Mouse (Mus musculus) liver, embryonic 13.5 days (tissue): Measurements from ENCODE around the gene Sdf4. TPM values are rescaled to one million over a fixed set of nuclear protein-coding genes. Genes with fewer than 3 reads are reported as not detected.
A peak's percentile ranks its signal among the peaks of the same experiment; 100 is the strongest.

Experiments
- ATAC-seq: fragments of 200-750 bp; cut with Nextera tagmentation; 2 replicates; pipeline ENCODE4 v1.8.0; 2017; ENCODE audit warnings: low read depth, mild to moderate bottlenecking, moderate number of reproducible peaks, moderate library complexity
- DNase-seq: peaks from one replicate; pipeline ENCODE4 v3.0.0; 2022
- H3K27ac ChIP-seq: fragments of 300-500 bp; sonication (generic); 2 replicates; pipeline ENCODE4 v1.5.1; 2015; ENCODE audit warnings: moderate library complexity, mild to moderate bottlenecking, inconsistent platforms
- H3K27me3 ChIP-seq: fragments of 300-500 bp; sonication (generic); 2 replicates; pipeline ENCODE4 v1.6.1; 2015; ENCODE audit warnings: mild to moderate bottlenecking, inconsistent platforms
- H3K36me3 ChIP-seq: fragments of 300-500 bp; sonication (generic); 2 replicates; pipeline ENCODE4 v1.6.1; 2015; ENCODE audit warnings: mild to moderate bottlenecking, inconsistent platforms
- H3K4me1 ChIP-seq: fragments of 300-500 bp; sonication (generic); replicated peaks from 2 replicates; pipeline ENCODE4 v1.6.1; 2015; ENCODE audit warnings: inconsistent platforms
- H3K4me2 ChIP-seq: fragments of 300-500 bp; sonication (generic); 2 replicates; pipeline ENCODE4 v1.6.1; 2015; ENCODE audit warnings: inconsistent platforms, mild to moderate bottlenecking, moderate library complexity
- H3K4me3 ChIP-seq: fragments of 300-500 bp; sonication (generic); replicated peaks from 2 replicates; pipeline ENCODE4 v1.5.1; 2015; ENCODE audit warnings: mild to moderate bottlenecking, inconsistent platforms
- H3K9ac ChIP-seq: fragments of 300-500 bp; sonication (generic); 2 replicates; pipeline ENCODE4 v1.6.1; 2015; ENCODE audit warnings: mild to moderate bottlenecking, inconsistent platforms
- H3K9me3 ChIP-seq: fragments of 300-500 bp; sonication (generic); replicated peaks from 2 replicates; pipeline ENCODE4 v1.6.1; 2016; ENCODE audit warnings: inconsistent platforms
- WGBS: fragments of 180-500 bp; shearing (Covaris S2); methylation state at CpG from one replicate; pipeline ENCODE4 v1.1.7; 2015; ENCODE audit not compliant: insufficient replicate concordance; 5-methylcytosine and 5-hydroxymethylcytosine counted together
- microRNA counts: library from miRNA; unstranded; fragments of <30 nt; microRNA quantifications from one replicate; lab custom pipeline; 2016
- microRNA-seq: library from miRNA; unstranded; fragments of <30 nt; microRNA quantifications from one replicate; pipeline ENCODE4, GENCODE M21; 2016
- polyA plus RNA-seq: library from polyadenylated mRNA; unstranded; fragments of >200 nt; fragmentation: Nextera tagmentation; extraction: Ambion mirVana; gene quantifications from 2 replicates; pipeline ENCODE4 v1.2.1, GENCODE M21; 2015

Sdf4 gene
- polyA plus RNA-seq, 1 experiment from 2014 or later: 88.2 TPM

GRCm38 (mm10) chr4:156055173-156055572 is 62.5 kb downstream of the Sdf4 start:
- WGBS: 60% methylated on average over 5 of the region's 5 CpGs
- ATAC-seq (no peak), DNase-seq (no peak)
- H3K4me2 ChIP-seq: no peak overlapping the region
- peaks cover 4% of the 10 kb centered on the region for H3K4me1 ChIP-seq
- H3K9me3 ChIP-seq: no peaks in the 10 kb centered on the region
- H3K27me3 ChIP-seq: no peaks in the 10 kb centered on the region; the same call in 1 of the 2 replicates
- H3K4me3 ChIP-seq: no peak overlapping the region
- no peaks in the 10 kb centered on the region for H3K36me3 ChIP-seq
- H3K9ac ChIP-seq: no peak overlapping the region
- H3K27ac ChIP-seq: no peak overlapping the region

- Histone ChIP-seq H3K9ac (no peak overlapping the region), H3K4me1 (peaks cover 4% of the 10 kb centered on the region), H3K4me2 (no peak overlapping the region), H3K36me3 (no peaks in the 10 kb centered on the region), H3K27me3 (no peaks in the 10 kb centered on the region; the same call in 1 of the 2 replicates), H3K4me3 (no peak overlapping the region), H3K9me3 (no peaks in the 10 kb centered on the region), H3K27ac (no peak overlapping the region)
- 56% methylated on average over 10 of the region's 10 CpGs for WGBS
- ATAC-seq: no peak
- DNase-seq: no peak
Observed at GRCm38 (mm10) chr4:156057702-156058101, 65.0 kb downstream of the Sdf4 start.

GRCm38 (mm10) chr4:156058826-156059225 is 66.2 kb downstream of the Sdf4 start:
- no peaks in the 10 kb centered on the region for H3K9me3 ChIP-seq
- H3K36me3 ChIP-seq: no peaks in the 10 kb centered on the region
- no peak overlapping the region for H3K4me3 ChIP-seq
- no peak overlapping the region for H3K27ac ChIP-seq
- WGBS: 56% methylated on average over 9 of the region's 9 CpGs
- H3K9ac ChIP-seq: no peak overlapping the region
- DNase-seq: no peak
- ATAC-seq: no peak
- no peaks in the 10 kb centered on the region; the same call in 1 of the 2 replicates for H3K27me3 ChIP-seq
- H3K4me1 ChIP-seq: peaks cover 4% of the 10 kb centered on the region
- no peak overlapping the region for H3K4me2 ChIP-seq

GRCm38 (mm10) chr4:156059261-156059660 is 66.6 kb downstream of the Sdf4 start, which contains the start of gene Ttll10:
Ttll10 (minus strand) TSS chr4:156059414.
- WGBS: 41% methylated on average over 5 of the region's 5 CpGs
- H3K9me3 ChIP-seq: no peaks in the 10 kb centered on the region
- H3K4me1 ChIP-seq: peaks cover 4% of the 10 kb centered on the region
- no peak within 1 kb of the TSS for H3K27ac ChIP-seq
- no peaks in the 10 kb centered on the region; the same call in 1 of the 2 replicates for H3K27me3 ChIP-seq
- H3K4me2 ChIP-seq: no peak within 1 kb of the TSS
- no peaks in the 10 kb centered on the region for H3K36me3 ChIP-seq
- 0 out of 2 replicates have a peak, but pooled peaks have one; percentile 15 for ATAC-seq
- H3K9ac ChIP-seq: no peak within 1 kb of the TSS
- no peak within 1 kb of the TSS for H3K4me3 ChIP-seq
- DNase-seq: no peak

GRCm38 (mm10) chr4:156059713-156060112 is 67.0 kb downstream of the Sdf4 start:
- H3K9me3 ChIP-seq: no peaks in the 10 kb centered on the region
- H3K36me3 ChIP-seq: no peaks in the 10 kb centered on the region
- no peak overlapping the region for H3K9ac ChIP-seq
- no peaks in the 10 kb centered on the region; the same call in 1 of the 2 replicates for H3K27me3 ChIP-seq
- DNase-seq (no peak), ATAC-seq (peak; percentile 46; the same call in 1 of the 2 replicates)
- no peak overlapping the region for H3K27ac ChIP-seq
- H3K4me3 ChIP-seq: no peak overlapping the region
- no peak overlapping the region for H3K4me2 ChIP-seq
- 39% methylated on average over 10 of the region's 10 CpGs for WGBS
- H3K4me1 ChIP-seq: peaks cover 4% of the 10 kb centered on the region; the same call in 1 of the 2 replicates

MicroRNAs within 50 kb of the gene (microRNA counts, 519-probe panel; counts per million panel counts)
- 114 counts per million for microRNA mmu-miR-200a (lab: Ali Mortazavi, UCI)
- 3,823 counts per million, percentile 29 among the panel's probes with 10 or more counts for microRNA mmu-miR-200b (lab: Ali Mortazavi, UCI)
- microRNA mmu-miR-429 (lab: Ali Mortazavi, UCI): 3,073 counts per million, percentile 16 among the panel's probes with 10 or more counts

Small RNA genes lying within 50 kb of the gene (microRNA-seq; reads per million reads assigned to microRNA genes)
- gene Mir200a: 108 reads per million, percentile 51 among the genes with 10 or more reads in this experiment
- 555 reads per million, percentile 70 among the genes with 10 or more reads in this experiment for gene Mir200b
- gene Mir429: 1,878 reads per million, percentile 81 among the genes with 10 or more reads in this experiment

Other genes with a start within 250 kb of the Sdf4 start
- gene Atad3a, start 231.8 kb upstream of the Sdf4 start, polyA plus RNA-seq: 73.2 and 75.6 TPM in 2 replicates
- 0.43 and 0.45 TPM in 2 replicates for gene Vwa1, start 218.2 kb upstream of the Sdf4 start, polyA plus RNA-seq
- gene Tmem88b, start 207.0 kb upstream of the Sdf4 start, polyA plus RNA-seq: 0.08 and 0.14 TPM in 2 replicates
- gene Ankrd65, start 202.4 kb upstream of the Sdf4 start, polyA plus RNA-seq: not detected in 2 replicates
- 225 and 227 TPM in 2 replicates for gene Mrpl20, start 190.0 kb upstream of the Sdf4 start, polyA plus RNA-seq
- gene Ccnl2, start 180.4 kb upstream of the Sdf4 start, polyA plus RNA-seq: 62.9 and 68.8 TPM in 2 replicates
- gene Aurkaip1, start 161.6 kb upstream of the Sdf4 start, polyA plus RNA-seq: 147 and 148 TPM in 2 replicates
- gene Mxra8, start 153.2 kb upstream of the Sdf4 start, polyA plus RNA-seq: 5.6 and 6.8 TPM in 2 replicates
- gene Dvl1, start 145.5 kb upstream of the Sdf4 start, polyA plus RNA-seq: 1.8 and 2.4 TPM in 2 replicates
- gene Tas1r3, start 129.5 kb upstream of the Sdf4 start, polyA plus RNA-seq: 0.05 and 0.09 TPM in 2 replicates
- 8.4 and 10.2 TPM in 2 replicates for gene Cptp, start 123.4 kb upstream of the Sdf4 start, polyA plus RNA-seq
- 40.0 and 41.9 TPM in 2 replicates for gene Ints11, start 123.3 kb upstream of the Sdf4 start, polyA plus RNA-seq
- gene Pusl1, start 101.1 kb upstream of the Sdf4 start, polyA plus RNA-seq: 25.4 and 25.7 TPM in 2 replicates
- 7.6 and 7.8 TPM in 2 replicates for gene Acap3, start 101.0 kb upstream of the Sdf4 start, polyA plus RNA-seq
- 68.1 and 70.3 TPM in 2 replicates for gene Ube2j2, start 49.0 kb upstream of the Sdf4 start, polyA plus RNA-seq
- gene C1qtnf12, start 30.6 kb upstream of the Sdf4 start, polyA plus RNA-seq: 55.3 and 58.7 TPM in 2 replicates
- gene B3galt6, start 223 bp upstream of the Sdf4 start, polyA plus RNA-seq: 5.5 and 6.2 TPM in 2 replicates
- 0.09 and 0.20 TPM in 2 replicates for gene Tnfrsf4, start 21.0 kb downstream of the Sdf4 start, polyA plus RNA-seq
- gene Tnfrsf18, start 33.3 kb downstream of the Sdf4 start, polyA plus RNA-seq: 0.60 and 0.65 TPM in 2 replicates
- 0.12 and 0.20 TPM in 2 replicates for gene Ttll10, start 66.5 kb downstream of the Sdf4 start, polyA plus RNA-seq
- gene 9430015G10Rik, start 117.1 kb downstream of the Sdf4 start, polyA plus RNA-seq: 11.8 and 13.8 TPM in 2 replicates
- 0.05 and 0.06 TPM in 2 replicates for gene Rnf223, start 137.6 kb downstream of the Sdf4 start, polyA plus RNA-seq
- gene Agrn, start 204.6 kb downstream of the Sdf4 start, polyA plus RNA-seq: 8.5 and 8.7 TPM in 2 replicates
- gene Isg15, start 207.9 kb downstream of the Sdf4 start, polyA plus RNA-seq: 5.5 and 5.9 TPM in 2 replicates
- gene AW011738, start 210.4 kb downstream of the Sdf4 start, polyA plus RNA-seq: 0.89 and 1.0 TPM in 2 replicates
- gene Perm1, start 223.0 kb downstream of the Sdf4 start, polyA plus RNA-seq: 0.08 TPM in 1 of 2 replicates, not detected in the other
- 4.0 and 4.1 TPM in 2 replicates for gene Plekhn1, start 242.0 kb downstream of the Sdf4 start, polyA plus RNA-seq
- 69.0 and 73.9 TPM in 2 replicates for gene Noc2l, start 243.1 kb downstream of the Sdf4 start, polyA plus RNA-seq